Mouse (Mus musculus): ENCODE measurements around the gene Cwf19l1. TPM values are rescaled to one million over a fixed set of nuclear protein-coding genes. Genes with fewer than 3 reads are reported as not detected.
A peak's percentile ranks its signal among the peaks of the same experiment; 100 is the strongest.

The Cwf19l1 gene
- total RNA-seq, 2 experiments from 2014 or later = 15.7 to 27.6 TPM

- peak in 1 of 2 experiments; percentile 30 for DNase-seq (ENCODE audit: low spot score in 2 of 2)
These were observed 15.0 kb downstream of the Cwf19l1 start for GRCm38 (mm10) chr19:44120686-44121085.

- no peak for DNase-seq (ENCODE audit: low spot score in 2 of 2)
These were observed 17.9 kb downstream of the Cwf19l1 start for GRCm38 (mm10) chr19:44117793-44118192.

GRCm38 (mm10) chr19:44111706-44112105 lies 24.0 kb downstream of the Cwf19l1 start:
- DNase-seq (ENCODE audit: low spot score in 2 of 2) = no peak

- no peak for DNase-seq (ENCODE audit: low spot score in 2 of 2)
These were observed 25.3 kb downstream of the Cwf19l1 start for GRCm38 (mm10) chr19:44110356-44110755.

- DNase-seq (ENCODE audit: low spot score in 2 of 2) = peak in 1 of 2 experiments; percentile 32
These were observed 26.7 kb downstream of the Cwf19l1 start for GRCm38 (mm10) chr19:44108996-44109395.

GRCm38 (mm10) chr19:44107661-44108521 lies 27.8 kb downstream of the Cwf19l1 start:
- peak in 1 of 2 experiments; percentile 23 for DNase-seq (ENCODE audit: low spot score in 2 of 2)

- DNase-seq (ENCODE audit: low spot score in 2 of 2) = peak; percentile 93 to 96
These were observed 28.6 kb downstream of the Cwf19l1 start, which contains the start of gene Chuk for GRCm38 (mm10) chr19:44106831-44107660. Gene Chuk, minus strand, starts transcription at chr19:44107480.

- DNase-seq (ENCODE audit: low spot score in 2 of 2) = no peak
These were observed 31.3 kb downstream of the Cwf19l1 start for GRCm38 (mm10) chr19:44104393-44104792.

GRCm38 (mm10) chr19:44103001-44103400 lies 32.7 kb downstream of the Cwf19l1 start:
- DNase-seq (ENCODE audit: low spot score in 2 of 2) = no peak

- no peak for DNase-seq (ENCODE audit: low spot score in 2 of 2)
These were observed 34.8 kb downstream of the Cwf19l1 start for GRCm38 (mm10) chr19:44100840-44101239.

GRCm38 (mm10) chr19:44086278-44086677 lies 49.4 kb downstream of the Cwf19l1 start:
- no peak for DNase-seq (ENCODE audit: low spot score in 2 of 2)

GRCm38 (mm10) chr19:44080920-44081319 lies 54.8 kb downstream of the Cwf19l1 start:
- no peak for DNase-seq (ENCODE audit: low spot score in 2 of 2)

- no peak for DNase-seq (ENCODE audit: low spot score in 2 of 2)
These were observed 55.7 kb downstream of the Cwf19l1 start for GRCm38 (mm10) chr19:44080023-44080422.

GRCm38 (mm10) chr19:44077024-44077423 lies 58.7 kb downstream of the Cwf19l1 start:
- no peak for DNase-seq (ENCODE audit: low spot score in 2 of 2)

GRCm38 (mm10) chr19:44076457-44076856 lies 59.2 kb downstream of the Cwf19l1 start:
- DNase-seq (ENCODE audit: low spot score in 2 of 2) = no peak

GRCm38 (mm10) chr19:44074986-44075385 lies 60.7 kb downstream of the Cwf19l1 start:
- no peak for DNase-seq (ENCODE audit: low spot score in 2 of 2)

- DNase-seq (ENCODE audit: low spot score in 2 of 2) = no peak
These were observed 64.5 kb downstream of the Cwf19l1 start for GRCm38 (mm10) chr19:44071166-44071565.

- no peak for DNase-seq (ENCODE audit: low spot score in 2 of 2)
These were observed 65.8 kb downstream of the Cwf19l1 start for GRCm38 (mm10) chr19:44069914-44070232.

GRCm38 (mm10) chr19:44069121-44069913 lies 66.4 kb downstream of the Cwf19l1 start, which contains the start of gene Erlin1:
Gene Erlin1, minus strand, starts transcription at chr19:44069785.
- DNase-seq (ENCODE audit: low spot score in 2 of 2) = peak; percentile 94 to 95

- no peak for DNase-seq (ENCODE audit: low spot score in 2 of 2)
These were observed 67.4 kb downstream of the Cwf19l1 start for GRCm38 (mm10) chr19:44068232-44068631.

Data from adrenal gland, adult 18-20 months (tissue).